Mouse (Mus musculus) layer of hippocampus, postnatal 14 days (tissue): ENCODE data around the gene Olfr543. TPM values are rescaled to one million over a fixed set of nuclear protein-coding genes. Genes with fewer than 3 reads are reported as not detected.
A peak's percentile ranks its signal among the peaks of the same experiment; 100 is the strongest.
"Not testable (repeated sequence)": the region's sequence is repeated elsewhere in the genome, so short reads cannot be mapped to it uniquely, and the experiment has no call there.

Experiments used
- DNase-seq, 2 experiments: peaks; one replicate each; pipeline ENCODE4 v3.0.0; 2021 to 2022; ENCODE audit warnings: low spot score in 2 of 2, mixed read lengths in 1 of 2
- long read RNA-seq, 2 experiments: library from polyadenylated mRNA; stranded (forward); transcript quantifications; one replicate each; pipeline ENCODE4 v2.0.0; 2021
- total RNA-seq, 2 experiments: library from RNA; stranded (reverse); gene quantifications; 2 replicates each; pipeline ENCODE4 v1.2.3; 2021

The Olfr543 gene
- not detected for total RNA-seq
- long read RNA-seq, experiment 1: 0 reads
- long read RNA-seq, experiment 2: 0 reads

DNA sequence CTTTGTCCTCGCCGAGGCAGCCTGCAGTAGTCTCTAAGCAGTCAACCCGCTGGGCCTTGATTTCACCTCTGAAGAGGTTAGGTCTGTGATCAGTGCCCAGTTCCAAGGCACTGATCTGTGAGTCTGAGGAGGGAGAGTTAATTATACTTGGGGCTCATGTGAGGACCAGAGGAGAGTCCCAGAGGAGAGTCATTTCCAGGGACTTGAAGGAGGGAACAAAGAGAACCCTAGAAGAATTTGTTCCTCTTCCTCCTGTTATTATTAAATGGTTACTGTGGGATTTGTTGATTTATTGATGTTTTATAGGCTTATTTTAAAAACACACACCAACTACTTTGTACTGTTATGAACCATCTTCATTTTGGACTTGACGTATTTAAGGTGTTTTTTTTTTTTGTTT lies at the start of gene Olfr543:
Gene Olfr543, minus strand, starts transcription at position 101 of the 400 bp plus-strand sequence.
- DNase-seq: no peak

DNA sequence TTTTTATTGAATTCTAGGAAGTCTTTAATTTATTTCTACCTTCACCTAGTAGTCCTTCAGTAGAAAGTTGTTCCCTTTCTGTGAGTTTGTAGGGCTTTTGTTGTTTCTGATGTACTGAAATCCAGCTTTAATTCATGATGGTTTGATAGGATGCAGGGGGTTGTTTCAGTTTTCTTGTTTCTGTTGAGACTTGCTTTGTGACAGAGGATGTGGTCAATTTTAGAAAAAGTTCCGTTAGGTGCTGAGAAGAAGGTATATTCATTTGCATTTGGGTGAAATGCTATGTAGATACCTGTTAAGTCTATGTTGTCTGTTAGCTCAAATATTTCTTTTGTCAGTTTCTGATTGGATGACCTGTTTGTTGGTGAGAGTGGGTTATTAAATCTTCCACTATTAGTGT lies 47.6 kb upstream of the Olfr543 start:
- DNase-seq: no peak

DNA sequence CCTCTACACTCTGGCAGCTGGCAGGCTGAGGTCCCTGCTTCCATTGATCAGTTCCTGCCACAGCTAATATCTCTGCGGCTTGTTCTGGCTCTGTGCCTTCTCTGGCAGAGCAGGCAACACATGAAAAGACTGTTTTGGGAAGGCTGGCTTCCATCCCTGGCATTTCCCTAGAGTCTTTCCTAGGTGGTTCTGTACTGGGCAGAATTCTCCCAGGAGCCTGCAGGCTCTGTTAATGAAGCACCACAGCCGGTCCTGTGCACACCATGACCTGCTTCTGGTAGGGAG lies 35.5 kb upstream of the Olfr543 start:
- peak; percentile 26 to 75 for DNase-seq

DNA sequence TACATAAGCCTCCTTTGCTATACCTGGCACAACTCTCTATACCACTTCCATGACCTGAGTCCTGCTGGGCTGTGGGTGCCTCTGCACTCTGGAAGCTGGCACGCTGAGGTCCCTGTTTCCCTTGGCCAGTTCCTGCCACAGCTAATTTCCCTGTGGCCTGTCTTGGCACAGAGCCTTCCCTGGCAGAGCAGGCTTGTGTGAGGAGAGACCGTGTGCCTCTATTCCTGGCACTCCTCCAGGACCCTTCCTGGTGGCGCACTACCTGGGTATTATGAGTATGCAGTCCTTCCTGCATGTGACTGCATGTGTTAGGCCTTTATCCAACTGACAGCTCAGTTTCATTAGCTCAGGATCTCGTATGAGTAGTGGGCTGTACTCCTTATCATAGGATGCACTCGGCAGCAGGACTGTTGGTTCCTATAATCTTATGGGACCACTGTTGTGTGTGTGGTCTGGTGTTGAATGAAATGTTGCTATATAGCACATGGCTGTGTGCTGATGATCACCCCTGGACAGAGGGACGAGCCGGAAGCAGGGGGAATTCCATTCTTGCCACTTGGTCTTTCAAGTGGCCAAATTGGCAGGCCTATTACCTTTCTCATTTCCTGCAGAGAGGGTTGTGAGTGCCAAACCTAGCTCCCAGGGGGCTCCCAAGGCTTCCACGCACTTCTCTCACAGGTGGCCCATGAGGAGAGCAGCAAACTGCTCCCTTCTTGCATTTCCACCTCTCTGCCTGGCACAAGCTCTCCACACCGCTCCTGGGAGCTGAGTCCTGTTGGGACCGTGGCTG lies 35.0 kb upstream of the Olfr543 start:
- DNase-seq: peak in 1 of 2 experiments; percentile 18

DNA sequence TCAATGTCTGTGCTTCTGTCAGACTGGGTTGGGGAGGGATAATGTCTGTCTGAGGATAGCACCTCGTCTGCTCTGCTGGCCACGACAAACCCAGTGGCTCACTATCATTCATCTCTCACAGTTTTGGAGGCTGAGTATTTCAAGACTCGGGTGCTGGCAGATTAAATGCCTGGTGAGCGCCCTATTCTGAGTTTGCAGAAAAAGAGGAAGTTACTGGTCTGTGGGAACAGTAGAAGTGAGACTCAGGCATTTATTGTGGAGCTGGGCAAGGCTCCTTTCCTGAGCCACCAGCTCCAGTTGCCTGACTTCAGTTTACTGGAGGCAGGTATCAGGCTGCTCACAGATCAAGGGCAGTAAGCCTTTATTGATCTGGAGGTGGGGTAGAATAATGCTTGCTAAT lies 32.7 kb upstream of the Olfr543 start:
- no peak for DNase-seq

DNA sequence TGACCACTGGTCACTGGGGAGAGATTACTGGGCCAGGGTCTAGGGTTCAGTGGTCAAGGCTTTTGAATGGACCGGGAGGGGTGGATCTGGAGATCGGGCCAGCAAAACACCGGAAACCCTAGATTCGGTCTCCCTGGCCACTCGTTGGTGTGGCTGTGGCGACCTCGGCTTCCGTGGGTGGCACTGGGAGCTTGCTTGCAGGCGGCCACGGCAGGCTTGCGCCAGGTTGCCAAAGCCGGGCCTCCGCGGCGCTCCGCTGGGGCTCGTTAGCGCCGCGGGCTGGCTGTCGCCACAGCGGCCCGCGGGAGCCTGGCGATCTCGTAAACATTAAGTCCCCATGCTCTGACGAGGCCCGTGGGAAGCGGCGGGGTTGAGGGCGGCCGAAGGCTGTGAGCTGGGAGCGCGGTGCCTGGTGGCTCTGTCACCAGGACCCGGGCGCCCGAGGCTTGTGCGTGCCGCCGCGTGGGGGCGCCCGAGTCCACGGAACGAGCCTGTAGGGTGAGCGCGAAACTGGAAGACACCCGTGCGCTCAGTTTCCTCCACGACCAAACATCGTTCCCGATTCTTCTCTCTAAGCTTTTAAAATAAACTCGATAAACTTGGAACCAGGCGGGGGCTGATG lies 31.4 kb upstream of the Olfr543 start:
- DNase-seq: peak; percentile 84 to 85

DNA sequence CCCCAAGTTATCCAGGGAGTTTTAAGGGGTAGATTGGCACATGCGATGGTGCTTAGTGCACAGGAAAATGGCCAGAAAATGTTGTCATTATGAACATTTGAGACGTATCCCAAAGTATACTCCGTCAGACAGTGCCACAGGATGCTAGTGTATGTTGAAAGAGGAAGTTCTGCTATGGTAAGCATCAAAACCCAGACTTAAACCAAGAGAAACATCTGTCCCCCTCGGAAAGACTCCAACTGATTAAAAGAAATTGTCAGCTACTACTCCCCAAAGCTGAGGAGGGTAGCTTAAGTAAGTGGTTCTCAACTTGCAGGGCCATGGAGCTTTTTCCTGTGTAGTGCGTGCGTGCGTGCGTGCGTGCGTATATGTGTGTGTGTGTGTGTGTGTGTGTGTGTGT lies 30.4 kb upstream of the Olfr543 start:
- no peak for DNase-seq

DNA sequence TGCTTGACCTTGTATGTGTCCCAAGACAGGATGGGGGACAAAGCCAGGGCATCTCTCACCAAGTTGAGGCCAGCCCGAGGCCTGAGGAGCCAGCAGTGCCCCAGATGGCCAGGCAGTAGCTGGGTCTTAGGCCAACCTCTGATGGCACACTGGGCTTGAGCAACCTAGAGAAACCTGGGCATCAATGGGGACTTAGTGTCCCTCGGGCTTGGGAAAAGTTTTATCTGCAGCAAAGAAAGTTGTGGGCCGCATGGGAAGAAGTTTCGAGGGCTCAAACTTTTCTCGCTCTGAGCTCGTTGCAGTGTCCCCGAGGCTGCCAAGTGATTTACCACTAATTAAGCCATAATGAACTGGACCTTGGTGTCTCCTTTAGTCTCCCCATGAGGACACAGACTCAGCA lies 28.2 kb upstream of the Olfr543 start:
- DNase-seq: no peak

DNA sequence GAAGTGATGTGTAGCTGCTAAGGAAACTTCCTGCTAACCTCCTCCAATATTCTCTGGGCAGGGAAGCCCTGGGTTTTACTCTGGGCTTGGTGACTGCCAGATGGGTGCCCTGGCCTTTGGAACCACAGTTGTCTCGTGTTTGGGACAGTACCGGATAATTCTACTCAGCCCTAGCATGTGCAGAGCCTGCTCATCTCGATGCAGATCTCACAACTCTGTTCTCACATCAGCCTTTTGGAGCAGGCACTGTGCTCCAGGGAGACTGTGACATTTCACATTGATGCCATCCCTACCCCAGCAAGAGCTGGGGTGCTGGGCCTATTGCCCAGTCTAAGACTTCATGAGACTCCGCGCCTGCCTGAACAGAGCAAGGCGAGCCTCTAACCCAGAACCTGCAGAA lies 27.2 kb upstream of the Olfr543 start:
- no peak for DNase-seq

DNA sequence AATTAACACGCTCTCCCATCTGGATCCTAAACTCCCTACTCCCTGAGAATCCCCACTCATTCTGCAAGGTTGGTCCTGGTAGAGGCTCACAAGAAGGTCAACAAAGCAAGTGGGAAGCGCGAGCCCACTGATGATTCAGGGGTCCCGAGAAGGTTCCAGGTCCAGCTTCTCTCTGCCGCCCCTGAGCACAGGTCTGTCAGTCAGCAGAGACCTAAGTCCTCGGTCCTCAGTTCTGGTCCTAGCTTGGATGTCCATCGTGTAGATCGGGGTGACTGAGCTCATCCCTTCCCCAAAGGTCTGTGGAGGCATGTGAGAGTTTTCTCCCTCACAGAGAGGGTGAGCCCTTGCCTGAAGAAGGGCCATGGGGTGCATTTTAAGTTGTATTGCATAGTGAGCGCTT lies 26.6 kb upstream of the Olfr543 start:
- no peak for DNase-seq

DNA sequence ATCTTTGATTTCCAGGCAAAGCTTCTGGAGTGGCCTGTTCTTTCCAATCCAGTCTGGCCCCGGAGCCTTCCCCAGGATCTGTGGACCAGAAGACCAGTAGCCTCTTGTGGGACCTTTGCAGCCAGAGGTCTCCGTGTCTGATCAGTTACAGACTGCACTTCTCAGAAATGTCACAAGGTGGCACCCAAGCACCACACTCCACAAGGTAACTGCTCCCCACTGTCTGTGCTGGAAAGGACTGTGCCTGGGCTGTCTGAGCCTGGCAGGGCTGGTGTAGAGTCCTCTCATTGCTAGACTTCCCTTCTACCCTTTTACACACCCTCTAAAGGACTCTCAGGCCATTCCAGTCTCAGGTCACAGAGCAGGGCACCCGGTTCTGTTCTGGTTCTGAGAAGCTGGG lies 25.4 kb upstream of the Olfr543 start:
- DNase-seq: peak; percentile 81 to 84

DNA sequence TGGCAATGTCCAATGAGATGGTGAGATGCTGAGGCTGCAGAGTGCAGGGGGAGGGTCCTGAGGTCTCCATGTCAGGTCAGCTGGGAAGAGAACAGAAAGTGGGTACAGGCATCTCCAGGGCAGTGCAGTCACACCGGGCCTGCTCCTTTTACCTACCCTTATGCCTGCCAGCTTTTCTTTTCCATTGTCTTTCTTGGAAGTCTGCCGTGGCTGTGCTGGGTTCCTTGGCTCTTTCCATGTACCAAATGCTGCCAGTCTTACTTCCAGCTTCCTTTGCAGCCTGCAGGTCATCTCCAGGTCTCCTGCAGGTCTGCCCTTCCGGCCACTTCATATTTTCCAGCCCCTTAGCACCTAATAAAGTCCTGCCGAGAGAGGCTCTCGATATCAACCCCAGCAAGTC lies 20.5 kb upstream of the Olfr543 start:
- no peak for DNase-seq

DNA sequence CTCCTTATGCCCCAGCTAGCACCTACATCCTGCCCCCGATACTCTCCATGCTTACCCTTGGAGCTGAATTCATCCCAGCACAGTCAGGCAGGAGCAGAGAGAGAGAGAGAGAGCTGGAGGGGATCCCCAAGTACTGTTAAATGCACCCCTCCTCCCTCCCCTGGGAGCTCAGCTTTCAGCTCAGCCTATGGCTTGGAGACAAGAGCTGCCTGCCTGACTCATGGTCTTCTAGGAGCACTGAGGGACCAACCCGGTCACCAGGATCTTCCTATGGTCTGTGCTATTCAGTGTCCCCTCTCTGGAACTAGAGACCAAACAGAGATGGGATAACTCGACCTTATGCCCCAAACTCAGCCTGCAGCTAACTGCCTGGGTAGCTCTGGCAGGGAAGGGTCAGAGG lies 18.0 kb upstream of the Olfr543 start, which contains the start of gene Olfr545:
Gene Olfr545, minus strand, starts transcription at position 101 of the 400 bp plus-strand sequence.
- DNase-seq: no peak

DNA sequence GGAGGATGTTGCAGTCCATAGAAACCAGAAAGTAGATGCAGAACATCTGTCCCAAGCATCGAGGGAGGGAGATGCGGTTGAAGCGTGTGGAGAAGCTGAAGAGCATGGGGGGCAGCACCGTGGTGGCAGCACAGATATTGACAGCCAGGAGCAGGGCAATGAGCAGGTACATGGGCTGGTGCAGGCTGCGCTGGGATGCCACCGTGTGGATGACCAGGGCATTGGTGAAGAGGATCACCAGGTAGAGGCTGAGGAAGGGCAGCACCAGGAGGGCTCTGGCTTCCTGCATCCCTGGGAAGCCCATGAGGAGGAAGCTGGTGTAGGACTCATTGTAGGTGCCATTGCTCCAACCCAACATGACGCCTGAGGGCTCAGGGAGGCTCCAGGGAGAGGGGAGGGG lies 12.9 kb upstream of the Olfr543 start:
- DNase-seq: not testable (repeated sequence)

DNA sequence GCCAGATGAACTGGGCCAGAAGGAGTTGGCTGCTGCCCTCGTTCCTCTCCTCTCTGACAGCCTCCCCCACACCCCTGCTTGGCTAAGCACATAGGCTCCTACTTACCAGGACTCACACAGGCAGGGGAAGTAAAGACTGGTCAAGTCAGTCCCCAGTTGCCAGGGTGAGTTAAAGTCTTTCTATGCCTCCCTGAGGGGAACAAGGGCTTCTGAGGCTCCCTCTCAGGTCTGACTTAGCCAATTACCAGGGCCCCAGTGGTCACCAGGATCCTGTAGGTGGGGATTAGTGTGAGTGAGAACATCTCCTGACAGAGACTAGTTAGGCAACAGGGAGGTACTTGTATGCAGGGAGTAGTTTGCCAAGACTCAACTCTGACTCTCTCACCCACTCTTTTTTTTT lies 6.7 kb upstream of the Olfr543 start, which contains the start of gene Olfr544:
Gene Olfr544, minus strand, starts transcription at position 153 of the 400 bp plus-strand sequence.
- no peak for DNase-seq

DNA sequence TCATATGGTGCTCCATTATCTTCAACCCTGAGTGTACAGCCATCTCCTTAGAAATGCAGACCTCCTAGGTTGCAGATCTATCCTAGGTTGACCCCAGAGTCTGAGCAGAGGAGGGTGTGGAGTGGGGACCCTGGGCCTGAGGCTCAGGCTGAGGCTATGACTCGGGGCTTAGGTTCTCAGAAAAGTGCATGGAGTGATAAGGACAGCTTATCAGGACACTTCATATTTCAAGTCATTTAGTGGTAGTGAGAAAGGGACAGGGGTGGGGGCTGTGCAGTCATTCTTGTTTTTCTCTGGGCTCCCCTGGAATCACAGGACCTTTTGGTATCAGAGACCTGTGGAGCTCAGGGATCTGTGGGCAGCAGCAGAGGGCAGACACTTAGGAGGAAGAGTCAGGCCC lies 4.6 kb upstream of the Olfr543 start:
- no peak for DNase-seq

DNA sequence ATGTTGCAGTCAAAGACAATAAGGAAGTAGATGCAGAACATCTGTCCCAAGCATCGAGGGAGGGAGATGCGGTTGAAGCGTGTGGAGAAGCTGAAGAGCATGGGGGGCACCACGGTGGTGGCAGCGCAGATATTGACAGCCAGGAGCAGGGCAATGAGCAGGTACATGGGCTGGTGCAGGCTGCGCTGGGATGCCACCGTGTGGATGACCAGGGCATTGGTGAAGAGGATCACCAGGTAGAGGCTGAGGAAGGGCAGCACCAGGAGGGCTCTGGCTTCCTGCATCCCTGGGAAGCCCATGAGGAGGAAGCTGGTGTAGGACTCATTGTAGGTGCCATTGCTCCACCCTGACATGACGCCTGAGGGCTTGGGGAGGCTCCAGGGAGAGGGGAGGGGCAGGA lies 3.3 kb upstream of the Olfr543 start:
- not testable (repeated sequence) for DNase-seq

DNA sequence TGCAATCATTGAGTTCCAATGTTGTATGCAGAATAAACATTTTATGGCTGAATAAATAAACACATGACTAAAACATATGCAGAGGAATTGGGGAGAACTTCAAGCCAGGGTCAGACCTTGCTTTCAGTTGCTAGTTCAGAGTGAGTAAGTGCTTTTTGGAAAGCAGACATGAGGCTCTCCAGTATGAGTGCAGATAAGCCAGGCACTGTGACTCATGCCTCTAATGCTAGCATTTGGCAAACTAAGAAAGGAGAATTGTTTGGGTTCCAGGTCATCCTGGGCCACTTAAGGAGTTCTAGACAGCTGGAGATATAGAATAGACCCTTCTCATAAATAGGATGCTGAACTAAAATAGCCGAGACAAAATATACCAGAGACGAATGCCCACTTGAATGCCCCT lies 2.2 kb upstream of the Olfr543 start:
- no peak for DNase-seq

DNA sequence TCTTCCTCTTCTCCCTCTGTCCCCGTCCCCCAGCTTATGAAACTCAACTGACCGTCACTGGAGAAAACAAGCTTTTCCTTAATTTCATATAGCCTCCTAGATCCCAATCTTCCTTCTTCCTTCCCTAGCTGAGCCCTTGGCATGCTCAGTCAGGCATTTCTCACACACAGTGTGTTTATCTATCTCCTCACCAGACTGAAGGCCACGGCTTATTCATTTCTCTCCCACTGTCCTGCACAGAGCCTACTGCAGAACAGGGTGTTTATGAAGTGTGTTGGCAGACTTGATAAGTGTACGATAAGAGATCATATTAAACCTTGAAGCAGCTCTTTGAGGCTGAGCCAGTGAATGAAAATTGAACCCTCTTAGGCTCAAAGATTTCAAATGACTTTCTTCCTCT lies 658 bp downstream of the Olfr543 start:
- DNase-seq: no peak

DNA sequence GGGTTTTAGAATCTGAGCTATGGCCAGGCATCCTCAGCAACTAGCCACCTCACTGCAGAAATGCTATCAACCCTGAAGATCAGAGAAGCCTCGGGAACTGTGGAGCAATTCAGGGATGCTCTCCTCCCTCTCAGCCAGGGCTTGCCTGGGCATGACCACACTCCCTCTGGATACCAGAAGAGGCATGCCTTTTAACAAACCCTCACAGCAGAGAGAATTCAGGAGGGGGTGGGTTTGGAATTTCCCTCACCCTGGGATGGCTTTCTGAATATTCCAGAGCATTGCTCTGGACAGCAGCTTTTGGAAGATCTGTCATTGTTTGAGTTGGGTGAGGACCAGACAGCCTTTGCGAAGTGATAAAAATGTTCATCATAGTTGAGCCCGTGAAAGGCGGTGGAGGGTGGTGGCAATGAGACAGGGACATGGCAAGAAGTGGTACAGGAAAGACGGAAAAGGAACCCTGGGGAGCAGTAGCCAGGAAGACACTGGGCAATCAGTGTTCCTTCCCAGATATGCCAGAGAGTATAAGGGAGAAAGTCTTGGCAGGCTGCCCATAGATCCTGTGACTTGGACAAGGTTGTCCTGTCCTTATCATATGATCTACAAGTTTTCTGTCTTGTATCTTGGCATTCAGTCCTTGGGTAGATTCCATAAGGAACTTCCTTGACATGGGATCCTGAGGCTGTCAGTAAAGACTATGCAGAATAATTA lies 2.0 kb downstream of the Olfr543 start:
- DNase-seq: no peak

DNA sequence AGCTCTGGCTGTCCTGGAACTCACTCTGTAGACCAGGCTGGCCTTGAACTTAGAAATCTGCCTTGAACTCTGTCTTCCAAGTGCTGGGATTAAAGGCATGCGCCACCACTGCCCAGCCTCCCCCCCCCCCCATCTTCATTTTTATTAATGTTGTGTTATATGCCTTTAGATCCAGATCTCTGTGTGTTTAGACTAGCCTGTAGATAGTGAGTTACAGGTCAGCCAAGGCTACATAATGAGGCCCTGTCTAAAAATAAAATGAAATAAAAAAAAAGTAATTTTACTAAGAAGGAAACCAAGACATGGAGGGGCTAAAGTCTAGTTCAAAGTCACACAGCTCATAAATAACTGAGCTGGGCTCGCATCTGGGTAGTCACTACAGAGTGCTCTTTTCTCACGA lies 2.6 kb downstream of the Olfr543 start:
- DNase-seq: no peak

DNA sequence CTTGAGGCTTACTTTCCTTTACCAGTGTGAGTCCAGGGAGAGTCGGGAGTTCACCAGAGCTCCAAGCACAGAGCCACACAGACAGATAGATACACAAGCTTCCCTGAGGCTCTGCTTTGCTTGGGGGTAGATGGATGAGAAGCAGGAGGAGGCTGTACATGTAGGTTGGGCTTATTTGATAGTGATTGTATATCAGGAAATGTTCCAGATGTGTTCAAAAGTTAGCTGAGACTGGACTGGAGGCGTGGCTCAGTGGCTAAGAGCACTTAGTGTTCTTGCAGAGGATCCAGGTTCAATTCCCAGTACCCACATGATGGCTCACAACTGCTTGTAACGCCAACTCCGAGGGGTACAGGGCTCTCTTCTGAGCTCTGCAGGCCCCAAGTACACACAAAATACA lies 3.1 kb downstream of the Olfr543 start:
- no peak for DNase-seq
